Mouse (Mus musculus) cortical plate, adult 2 months (tissue): ENCODE results near the gene Asb16.
A peak's percentile ranks its signal among the peaks of the same experiment; 100 is the strongest.

Experiments
- CTCF ChIP-seq: fragments of 200-500 bp; IDR thresholded peaks from 2 replicates; pipeline ENCODE4 v1.5.1; 2011; ENCODE audit warnings: mild to moderate bottlenecking, control low read depth, low read length; ENCODE audit not compliant: insufficient read depth; ENCODE audit errors: extremely low read depth
- POLR2A ChIP-seq: fragments of 200-500 bp; IDR thresholded peaks from 2 replicates; pipeline ENCODE4 v1.6.1; 2011; ENCODE audit warnings: mild to moderate bottlenecking, low read length, control low read depth; ENCODE audit not compliant: insufficient read depth; ENCODE audit errors: extremely low read depth

DNA sequence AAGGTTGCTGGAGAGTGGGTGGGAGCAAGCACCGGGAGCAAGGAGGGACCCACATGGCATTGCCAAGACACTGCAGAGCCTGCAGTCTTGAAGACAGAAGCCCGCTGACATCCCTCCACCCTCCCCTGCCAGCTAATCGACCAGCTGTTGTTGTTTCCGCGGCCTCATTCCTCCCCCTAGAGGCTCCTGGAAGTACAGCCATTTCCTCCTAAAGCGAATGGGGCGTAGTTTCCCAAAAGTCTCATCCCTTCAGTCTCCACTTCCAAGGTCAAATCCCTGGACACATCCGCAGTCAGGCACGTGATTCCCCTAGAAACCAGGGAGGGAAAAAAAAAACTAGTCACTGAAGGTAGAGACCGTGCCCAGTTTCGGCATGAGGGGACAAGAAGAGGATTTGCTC is 1.1 kb upstream of the Asb16 start:
- peak; percentile 74 for TF ChIP-seq CTCF
- no peak for TF ChIP-seq POLR2A
